Mouse (Mus musculus) gastrocnemius, postnatal 10 days (tissue): ENCODE data around the gene Rtn4rl1. TPM values are rescaled to one million over a fixed set of nuclear protein-coding genes. Genes with fewer than 3 reads are reported as not detected.

Source experiments
- DNase-seq: peaks from one replicate; pipeline ENCODE4 v3.0.0; 2021; ENCODE audit warnings: mixed read lengths
- total RNA-seq, 2 experiments: library from RNA; stranded (reverse); gene quantifications; 2 replicates each; pipeline ENCODE4 v1.2.3; 2021

The Rtn4rl1 gene
- total RNA-seq, 2 experiments from 2014 or later, result 3.2 to 3.8 TPM

GRCm38 (mm10) chr11:75251006-75251512, 57.5 kb downstream of the Rtn4rl1 start:
- no peak for DNase-seq

- no peak for DNase-seq
Measured at GRCm38 (mm10) chr11:75251557-75252070, 58.0 kb downstream of the Rtn4rl1 start.

- DNase-seq, result peak; percentile 42
Measured at GRCm38 (mm10) chr11:75254252-75254912, 60.8 kb downstream of the Rtn4rl1 start.

- DNase-seq, result no peak
Measured at GRCm38 (mm10) chr11:75255330-75255729, 61.7 kb downstream of the Rtn4rl1 start.

GRCm38 (mm10) chr11:75257056-75257648, 63.6 kb downstream of the Rtn4rl1 start:
- DNase-seq, result no peak

GRCm38 (mm10) chr11:75259416-75259815, 65.8 kb downstream of the Rtn4rl1 start:
- no peak for DNase-seq

- DNase-seq, result peak; percentile 55
Measured at GRCm38 (mm10) chr11:75259996-75260561, 66.5 kb downstream of the Rtn4rl1 start.

GRCm38 (mm10) chr11:75261016-75261415, 67.4 kb downstream of the Rtn4rl1 start:
- DNase-seq, result no peak

GRCm38 (mm10) chr11:75261730-75262129, 68.1 kb downstream of the Rtn4rl1 start:
- no peak for DNase-seq

- DNase-seq, result no peak
Measured at GRCm38 (mm10) chr11:75262181-75262580, 68.6 kb downstream of the Rtn4rl1 start.

GRCm38 (mm10) chr11:75262791-75263190, 69.2 kb downstream of the Rtn4rl1 start:
- DNase-seq, result no peak

- DNase-seq, result no peak
Measured at GRCm38 (mm10) chr11:75263274-75263963, 69.8 kb downstream of the Rtn4rl1 start.

GRCm38 (mm10) chr11:75263964-75264312, 70.4 kb downstream of the Rtn4rl1 start:
- no peak for DNase-seq

GRCm38 (mm10) chr11:75264550-75264949, 71.0 kb downstream of the Rtn4rl1 start:
- DNase-seq, result no peak

- no peak for DNase-seq
Measured at GRCm38 (mm10) chr11:75265545-75265944, 72.0 kb downstream of the Rtn4rl1 start.

GRCm38 (mm10) chr11:75267826-75268281, 74.3 kb downstream of the Rtn4rl1 start:
- peak; percentile 50 for DNase-seq

GRCm38 (mm10) chr11:75268492-75268891, 74.9 kb downstream of the Rtn4rl1 start:
- DNase-seq, result no peak

GRCm38 (mm10) chr11:75269213-75269612, 75.6 kb downstream of the Rtn4rl1 start:
- DNase-seq, result no peak

GRCm38 (mm10) chr11:75270276-75270984, 76.8 kb downstream of the Rtn4rl1 start:
- DNase-seq, result no peak

GRCm38 (mm10) chr11:75270985-75271434, 77.4 kb downstream of the Rtn4rl1 start:
- peak; percentile 49 for DNase-seq

GRCm38 (mm10) chr11:75273466-75273865, 79.9 kb downstream of the Rtn4rl1 start:
- DNase-seq, result no peak

GRCm38 (mm10) chr11:75275035-75275434, 81.5 kb downstream of the Rtn4rl1 start:
- DNase-seq, result no peak
